Mouse (Mus musculus): ENCODE results near the gene Nxn.

- TF ChIP-seq CTCF (IDR thresholded peaks at IDR 0.05) (no peak), EP300 (IDR thresholded peaks at IDR 0.05; ENCODE audit: insufficient read depth, low read depth, low read length) (no peak), POLR2A (IDR thresholded peaks at IDR 0.05; ENCODE audit: insufficient read depth, low read depth, low read length) (no peak)
Measured at GRCm38 (mm10) chr11:76309072-76309471, 89.9 kb downstream of the Nxn start.

All from heart, adult 2 months (tissue).